Mouse (Mus musculus) CH12F3 (cell line): Measurements from ENCODE around the gene Gm4216.
"Not testable (repeated sequence)": the region's sequence is repeated elsewhere in the genome, so short reads cannot be mapped to it uniquely, and the experiment has no call there.

ENCODE experiments used
- in situ Hi-C: fragments of 300-500 bp; cut with MboI; formaldehyde crosslinking; loops from 2 replicates; pipeline ENCODE4 v1.14.3; 2020; ENCODE audit warnings: low sequenced_read_pairs

Gm4216 gene

DNA sequence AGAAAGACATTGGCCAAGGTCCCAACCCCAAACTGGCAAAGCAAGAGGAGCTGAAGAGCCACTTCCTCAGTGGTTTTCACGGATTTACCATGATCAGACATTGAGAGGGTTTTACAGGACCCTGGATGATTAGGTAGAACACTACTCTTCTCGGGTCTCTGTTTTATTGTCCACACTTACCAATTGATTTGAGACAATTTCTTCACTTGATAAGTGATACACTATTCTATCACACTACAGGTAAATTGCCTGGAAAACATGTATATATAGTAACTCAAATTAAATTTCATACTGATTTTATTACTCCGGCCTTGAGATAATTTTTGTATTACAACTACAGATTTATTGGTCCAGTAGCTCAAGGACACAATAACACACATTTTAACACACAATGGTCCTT is at the start of gene Gm4216:
TSS of gene Gm4216 (minus strand) at position 101 of the 400 bp plus-strand sequence.
- in situ Hi-C loops = not testable (repeated sequence)

- in situ Hi-C loops = not testable (repeated sequence)
Observed at GRCm38 (mm10) chr7:23067356-23067755, 47.6 kb upstream of the Gm4216 start, which contains the start of gene Gm8720. Gene Gm8720 (minus strand): TSS chr7:23067456.

- in situ Hi-C loops = not testable (repeated sequence)
Observed at GRCm38 (mm10) chr7:23055240-23055639, 35.5 kb upstream of the Gm4216 start, which contains the start of gene Vmn1r163. Gene Vmn1r163 (plus strand): TSS chr7:23055540.

DNA sequence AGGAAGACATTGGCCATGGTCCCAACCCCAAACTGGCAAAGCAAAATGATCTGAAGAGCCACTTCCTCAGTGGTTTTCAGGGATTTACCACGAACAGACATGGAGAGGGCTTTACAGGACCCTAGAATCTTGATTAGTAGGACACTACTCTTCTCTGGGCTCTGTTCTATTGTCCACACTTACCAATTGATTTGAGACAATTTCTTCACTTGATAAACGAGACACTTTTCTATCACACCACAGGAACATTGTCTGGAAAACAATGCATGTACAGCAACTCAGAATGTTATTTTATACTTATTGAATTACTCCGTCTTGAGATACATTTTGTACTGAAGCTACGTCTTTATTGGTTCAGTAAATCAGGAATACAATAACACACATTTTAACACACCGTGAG is 35.1 kb downstream of the Gm4216 start, which contains the start of gene Gm4214:
TSS of gene Gm4214 (minus strand) at position 101 of the 400 bp plus-strand sequence.
- in situ Hi-C loops = not testable (repeated sequence)
